Mouse (Mus musculus): Measurements from ENCODE around the gene Ccdc85c.

DNA sequence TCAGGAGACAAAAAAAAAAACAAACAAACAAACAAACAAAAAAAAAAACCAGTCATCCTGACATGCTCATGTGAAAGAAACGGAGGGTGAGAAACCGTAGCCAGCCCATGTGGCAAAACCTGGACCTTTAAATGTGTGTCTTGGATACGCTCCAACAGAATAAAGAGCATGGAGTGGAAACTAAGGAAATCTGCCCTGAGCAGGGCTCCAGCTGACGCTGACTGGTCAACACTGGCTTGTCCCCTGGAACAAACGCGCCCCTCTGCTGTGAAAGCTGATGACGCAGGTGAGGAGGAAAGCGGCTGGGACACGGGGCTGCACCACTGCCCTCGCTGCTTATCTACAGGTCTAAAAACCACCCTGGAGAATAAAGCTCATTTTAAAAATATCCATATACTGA lies 18.5 kb downstream of the Ccdc85c start:
- TF ChIP-seq IRF4 (IDR thresholded peaks at IDR 0.05; ENCODE audit: low read depth, low read length), result no peak
- no peak for TF ChIP-seq CTCF (conservative IDR thresholded peaks at IDR 0.05 in 1 of 2, IDR thresholded peaks at IDR 0.05 in 1 of 2; ENCODE audit: low read depth in 2 of 2, low read length in 2 of 2)
- no peak for TF ChIP-seq MAX (IDR thresholded peaks at IDR 0.05; ENCODE audit: low read length)
- no peak for TF ChIP-seq UBTF (IDR thresholded peaks at IDR 0.05; ENCODE audit: low read depth, low read length)
- TF ChIP-seq MAFK (IDR thresholded peaks at IDR 0.05; ENCODE audit: insufficient replicate concordance, low read length), result no peak
- no peak for TF ChIP-seq TBP (conservative IDR thresholded peaks at IDR 0.05; ENCODE audit: low read depth, low read length)
- no peak for TF ChIP-seq USF1 (IDR thresholded peaks at IDR 0.05; ENCODE audit: low read depth, low read length)
- TF ChIP-seq MEF2A (IDR thresholded peaks at IDR 0.05; ENCODE audit: borderline replicate concordance, low read depth, low read length), result no peak
- no peak for TF ChIP-seq RAD21 (IDR thresholded peaks at IDR 0.05; ENCODE audit: low read depth, low read length)
- no peak for TF ChIP-seq CHD2 (IDR thresholded peaks at IDR 0.05; ENCODE audit: low read length)
- TF ChIP-seq ZC3H11A (IDR thresholded peaks at IDR 0.05; ENCODE audit: low read depth, low read length), result no peak
- TF ChIP-seq ZNF384 (IDR thresholded peaks at IDR 0.05; ENCODE audit: low read depth, low read length), result no peak

Data from CH12.LX (cell line).